In genomic region chr14:28339146-28339545, GRCm38 (mm10) we compare ENCODE assay signal across 25 mouse cellular contexts.
"Had no signal": no experiment of that assay in that cellular context is flagged by ENCODE, and none has a peak within 500 bp of the region (broad histone marks: within the 10 kb centered on the region; RNA-seq: fewer than 3 reads in every experiment).

No protein-coding gene starts in this region.

- H3K9me3 ChIP-seq: embryonic facial prominence, embryonic 10.5 days; embryonic facial prominence, embryonic 12.5 days; embryonic facial prominence, embryonic 13.5 days; embryonic facial prominence, embryonic 15.5 days; forebrain, embryonic 10.5 days; forebrain, embryonic 12.5 days; forebrain, embryonic 13.5 days; forebrain, embryonic 15.5 days had no signal

- H3K4me1 ChIP-seq: forebrain, embryonic 12.5 days; forebrain, embryonic 13.5 days had no signal

- H3K27ac ChIP-seq: embryonic facial prominence, embryonic 10.5 days; embryonic facial prominence, embryonic 12.5 days; embryonic facial prominence, embryonic 13.5 days; embryonic facial prominence, embryonic 15.5 days; forebrain, embryonic 10.5 days; forebrain, embryonic 12.5 days; forebrain, embryonic 13.5 days; forebrain, embryonic 15.5 days; gastrocnemius, adult 2 months; heart, adult 2 months had no signal

- H3K4me3 ChIP-seq: embryonic facial prominence, embryonic 10.5 days; embryonic facial prominence, embryonic 12.5 days; embryonic facial prominence, embryonic 13.5 days; embryonic facial prominence, embryonic 15.5 days; erythroblast, embryonic 14.5 days; forebrain, embryonic 10.5 days; forebrain, embryonic 12.5 days; forebrain, embryonic 13.5 days; forebrain, embryonic 15.5 days; gastrocnemius, adult 2 months; heart, adult 2 months had no signal

- H3K36me3 ChIP-seq: embryonic facial prominence, embryonic 10.5 days; embryonic facial prominence, embryonic 12.5 days; embryonic facial prominence, embryonic 13.5 days; embryonic facial prominence, embryonic 15.5 days; forebrain, embryonic 10.5 days; forebrain, embryonic 12.5 days; forebrain, embryonic 15.5 days had no signal

- H3K27me3 ChIP-seq: embryonic facial prominence, embryonic 12.5 days; embryonic facial prominence, embryonic 13.5 days; embryonic facial prominence, embryonic 15.5 days; forebrain, embryonic 12.5 days; forebrain, embryonic 13.5 days; forebrain, embryonic 15.5 days had no signal

- DNase-seq: cerebellum, adult 2 months; cerebellum, adult 8-10 months; cerebellum, adult 9-10 months; cerebellum, adult 9-11 months; cerebellum, postnatal 10 days; cerebellum, postnatal 14 days; cerebellum, postnatal 25 days; cerebellum, postnatal 36 days; embryo, embryonic 11 days; forebrain, postnatal 0 days; gastrocnemius, adult 2 months; gastrocnemius, postnatal 10 days; gastrocnemius, postnatal 14 days; gastrocnemius, postnatal 25 days; gastrocnemius, postnatal 36 days; heart, adult 2 months had no signal
